Mouse (Mus musculus): Measurements from ENCODE around the gene Syt12.

- TF ChIP-seq GATA1 (IDR thresholded peaks at IDR 0.05; ENCODE audit: borderline replicate concordance, low read length) (no peak), FLI1 (IDR thresholded peaks at IDR 0.05; ENCODE audit: low read length) (no peak)
Measured at GRCm38 (mm10) chr19:4515746-4516145, 38.5 kb upstream of the Syt12 start.
